Mouse (Mus musculus) fibroblast of lung, adult 2 months (primary cell): Measurements from ENCODE around the gene Spaca6.
"Not testable (repeated sequence)": the region's sequence is repeated elsewhere in the genome, so short reads cannot be mapped to it uniquely, and the experiment has no call there.

ENCODE experiments used
- DNase-seq: peaks from one replicate; pipeline ENCODE4 v3.0.0-alpha.2; 2011; ENCODE audit warnings: low read depth

Gene Spaca6

GRCm38 (mm10) chr17:17844606-17845005 lies 17.6 kb downstream of the Spaca6 start:
- not testable (repeated sequence) for DNase-seq

- DNase-seq, result peak; percentile 33
These were observed 18.4 kb downstream of the Spaca6 start for GRCm38 (mm10) chr17:17845187-17846027.

- DNase-seq, result no peak
These were observed 22.0 kb downstream of the Spaca6 start for GRCm38 (mm10) chr17:17848988-17849387.

- DNase-seq, result no peak
These were observed 23.2 kb downstream of the Spaca6 start for GRCm38 (mm10) chr17:17849906-17850712.

- no peak for DNase-seq
These were observed 28.3 kb downstream of the Spaca6 start, which contains the start of gene Has1 for GRCm38 (mm10) chr17:17855064-17855838. Has1 (minus strand) TSS chr17:17855205.

GRCm38 (mm10) chr17:17856612-17857011 lies 29.7 kb downstream of the Spaca6 start:
- DNase-seq, result no peak

GRCm38 (mm10) chr17:17857446-17857845 lies 30.5 kb downstream of the Spaca6 start:
- DNase-seq, result no peak

GRCm38 (mm10) chr17:17860110-17860509 lies 33.2 kb downstream of the Spaca6 start:
- no peak for DNase-seq

- DNase-seq, result no peak
These were observed 35.4 kb downstream of the Spaca6 start for GRCm38 (mm10) chr17:17862360-17862759.

- DNase-seq, result no peak
These were observed 38.2 kb downstream of the Spaca6 start for GRCm38 (mm10) chr17:17865168-17865567.

GRCm38 (mm10) chr17:17866801-17867469 lies 40.0 kb downstream of the Spaca6 start:
- DNase-seq, result no peak

- no peak for DNase-seq
These were observed 44.1 kb downstream of the Spaca6 start for GRCm38 (mm10) chr17:17870892-17871550.

- DNase-seq, result no peak
These were observed 44.7 kb downstream of the Spaca6 start for GRCm38 (mm10) chr17:17871697-17872096.

- no peak for DNase-seq
These were observed 52.4 kb downstream of the Spaca6 start for GRCm38 (mm10) chr17:17879347-17879746.

- no peak for DNase-seq
These were observed 55.7 kb downstream of the Spaca6 start for GRCm38 (mm10) chr17:17882672-17883071.

- no peak for DNase-seq
These were observed 56.9 kb downstream of the Spaca6 start, which contains the start of gene Fpr1 for GRCm38 (mm10) chr17:17883840-17884239. Fpr1 (minus strand) TSS chr17:17883940.

GRCm38 (mm10) chr17:17887774-17888248 lies 60.9 kb downstream of the Spaca6 start, which contains the start of the genes Fpr2 and Fpr3:
Fpr2 (plus strand) TSS chr17:17887824.
Fpr3 (plus strand) TSS chr17:17887852.
- DNase-seq, result no peak

GRCm38 (mm10) chr17:17889732-17890425 lies 62.9 kb downstream of the Spaca6 start:
- DNase-seq, result no peak
